Mouse (Mus musculus) intestine, embryonic 16.5 days (tissue): Measurements from ENCODE around the gene Nemp1. TPM values are rescaled to one million over a fixed set of nuclear protein-coding genes. Genes with fewer than 3 reads are reported as not detected.
A peak's percentile ranks its signal among the peaks of the same experiment; 100 is the strongest.

ENCODE experiments used
- ATAC-seq: fragments of 200-750 bp; cut with Nextera tagmentation; 2 replicates; pipeline ENCODE4 v1.8.0; 2017; ENCODE audit warnings: moderate TSS enrichment, moderate library complexity
- H3K27ac ChIP-seq: fragments of 300-500 bp; sonication (generic); 2 replicates; pipeline ENCODE4 v1.5.1; 2014; ENCODE audit warnings: mild to moderate bottlenecking, low read length
- H3K27me3 ChIP-seq: fragments of 300-500 bp; sonication (generic); replicated peaks from 2 replicates; pipeline ENCODE4 v1.6.1; 2014; ENCODE audit warnings: low read length, control low read depth, mixed read lengths; ENCODE audit not compliant: control insufficient read depth, insufficient read depth
- H3K36me3 ChIP-seq: fragments of 300-500 bp; sonication (generic); 2 replicates; pipeline ENCODE4 v1.6.1; 2014; ENCODE audit warnings: low read length, control low read depth; ENCODE audit not compliant: control insufficient read depth, insufficient read depth
- H3K4me1 ChIP-seq: fragments of 300-500 bp; sonication (generic); 2 replicates; pipeline ENCODE4 v1.6.1; 2014; ENCODE audit warnings: low read length, control low read depth, mixed read lengths; ENCODE audit not compliant: control insufficient read depth, insufficient read depth
- H3K4me2 ChIP-seq: fragments of 300-500 bp; sonication (generic); 2 replicates; pipeline ENCODE4 v1.6.1; 2014; ENCODE audit warnings: low read depth, low read length, control low read depth
- H3K4me3 ChIP-seq: fragments of 300-500 bp; sonication (generic); 2 replicates; pipeline ENCODE4 v1.5.1; 2014; ENCODE audit warnings: mild to moderate bottlenecking, low read length
- H3K9ac ChIP-seq: fragments of 300-500 bp; sonication (generic); 2 replicates; pipeline ENCODE4 v1.6.1; 2014; ENCODE audit warnings: low read depth, low read length
- H3K9me3 ChIP-seq: fragments of 300-500 bp; sonication (generic); 2 replicates; pipeline ENCODE4 v1.6.1; 2016; ENCODE audit warnings: low read length, control low read depth; ENCODE audit not compliant: control insufficient read depth
- WGBS: fragments of 180-500 bp; shearing (Covaris S2); extraction: QIAGEN DNeasy Blood & Tissue Kit; methylation state at CpG from one replicate; pipeline ENCODE4 v1.1.7; 2014; 5-methylcytosine and 5-hydroxymethylcytosine counted together
- polyA plus RNA-seq: library from polyadenylated mRNA; unstranded; fragments of >200 nt; fragmentation: Nextera tagmentation; extraction: Ambion mirVana; gene quantifications from 2 replicates; pipeline ENCODE4 v1.2.1, GENCODE M21; 2015

The Nemp1 gene
- polyA plus RNA-seq, 1 experiment from 2014 or later: 5.9 TPM

DNA sequence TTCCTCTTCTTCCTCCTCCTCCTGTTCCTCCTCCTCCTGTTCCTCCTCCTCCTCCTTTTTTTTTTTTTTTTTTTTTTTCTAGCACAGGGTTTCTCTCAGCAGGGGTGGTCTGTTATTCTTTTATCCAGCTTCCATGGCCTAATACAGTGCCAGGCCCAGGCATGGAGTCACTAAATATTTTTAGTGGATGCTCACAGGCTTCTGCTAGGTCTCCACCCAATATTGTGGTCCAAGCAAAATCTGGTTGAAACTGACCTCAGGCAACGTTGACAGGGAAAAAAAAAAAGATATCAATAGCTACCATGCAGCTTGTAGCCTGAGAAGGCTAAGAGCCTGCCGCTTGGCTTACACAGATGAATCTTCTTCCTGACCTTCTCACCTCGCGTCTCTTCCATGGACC, 44.0 kb upstream of the Nemp1 start:
- peaks cover 3% of the 10 kb centered on the region; the same call in 1 of the 2 replicates for H3K9me3 ChIP-seq
- H3K4me2 ChIP-seq: no peak overlapping the region
- H3K4me1 ChIP-seq: peaks cover 25% of the 10 kb centered on the region
- WGBS: 67% methylated on average over 4 of the region's 4 CpGs
- ATAC-seq: no peak
- no peak overlapping the region for H3K27ac ChIP-seq
- H3K36me3 ChIP-seq: no peaks in the 10 kb centered on the region
- no peak overlapping the region for H3K9ac ChIP-seq
- no peaks in the 10 kb centered on the region for H3K27me3 ChIP-seq
- no peak overlapping the region for H3K4me3 ChIP-seq

DNA sequence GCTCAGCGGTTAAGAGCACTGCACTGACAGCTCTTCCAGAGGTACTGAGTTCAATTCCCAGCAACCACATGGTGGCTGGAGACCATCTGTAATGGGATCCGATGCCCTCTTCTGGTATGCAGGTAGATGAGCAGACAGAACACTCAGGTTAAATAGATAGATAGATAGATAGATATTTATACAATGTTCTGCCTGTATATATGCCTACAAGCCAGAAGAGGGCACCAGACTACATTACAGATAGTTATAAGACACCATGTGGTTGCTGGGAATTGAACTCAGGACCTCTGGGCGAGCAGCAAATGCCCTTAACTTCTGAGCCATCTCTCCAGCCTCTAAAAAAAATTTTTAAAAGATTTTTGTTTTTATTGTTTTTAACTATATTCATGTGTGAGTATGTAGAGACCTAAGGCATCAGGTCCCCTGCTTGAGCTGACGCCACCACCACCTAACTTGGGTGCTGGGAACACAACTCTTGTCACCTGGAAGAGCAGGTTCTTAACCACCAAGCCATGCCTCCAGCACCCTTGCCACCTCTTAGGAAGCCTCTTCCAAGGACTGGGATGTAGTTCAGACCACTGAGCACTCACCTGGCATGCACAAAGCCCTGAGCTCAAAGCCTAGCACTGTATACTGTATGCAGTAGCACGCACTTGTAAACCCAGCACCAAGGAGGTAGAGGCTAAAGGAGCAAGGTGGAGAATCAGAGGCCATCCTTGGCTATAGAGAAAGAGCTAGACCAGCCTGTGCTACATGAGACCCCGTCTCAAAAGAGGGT, 43.1 kb upstream of the Nemp1 start:
- 94% methylated on average over 6 of the region's 6 CpGs for WGBS
- no peaks in the 10 kb centered on the region for H3K27me3 ChIP-seq
- peaks cover 15% of the 10 kb centered on the region for H3K4me1 ChIP-seq
- no peaks in the 10 kb centered on the region for H3K36me3 ChIP-seq
- no peak overlapping the region for H3K27ac ChIP-seq
- no peak overlapping the region for H3K9ac ChIP-seq
- no peak for ATAC-seq
- H3K4me2 ChIP-seq: no peak overlapping the region
- no peak overlapping the region for H3K4me3 ChIP-seq
- H3K9me3 ChIP-seq: peaks cover 3% of the 10 kb centered on the region; the same call in 1 of the 2 replicates

DNA sequence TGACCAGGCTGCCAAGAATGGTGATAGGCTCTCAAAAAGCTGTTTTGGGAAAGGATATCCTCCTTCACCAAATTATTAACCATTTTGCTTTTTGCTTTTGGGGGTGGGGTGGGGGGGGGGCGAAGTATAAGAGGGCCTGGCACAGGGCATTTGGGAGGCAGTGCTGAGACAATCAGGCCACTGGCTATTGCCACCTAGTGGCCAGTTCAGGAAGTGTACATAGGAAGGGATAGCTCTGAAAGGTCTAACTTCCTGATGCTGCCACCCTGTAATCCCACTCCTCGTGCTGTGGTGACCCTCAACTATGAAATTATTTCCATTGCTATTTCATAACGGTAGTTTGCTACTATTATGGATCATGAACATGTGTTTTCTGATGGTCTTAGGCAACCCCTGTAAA, 40.3 kb upstream of the Nemp1 start:
- ATAC-seq: no peak
- Histone ChIP-seq H3K27ac (no peak overlapping the region), H3K27me3 (no peaks in the 10 kb centered on the region), H3K9me3 (peaks cover 3% of the 10 kb centered on the region; the same call in 1 of the 2 replicates), H3K4me2 (no peak overlapping the region), H3K4me1 (no peaks in the 10 kb centered on the region), H3K9ac (no peak overlapping the region), H3K4me3 (no peak overlapping the region), H3K36me3 (no peaks in the 10 kb centered on the region)
- 84% methylated on average over 3 of the region's 3 CpGs for WGBS

DNA sequence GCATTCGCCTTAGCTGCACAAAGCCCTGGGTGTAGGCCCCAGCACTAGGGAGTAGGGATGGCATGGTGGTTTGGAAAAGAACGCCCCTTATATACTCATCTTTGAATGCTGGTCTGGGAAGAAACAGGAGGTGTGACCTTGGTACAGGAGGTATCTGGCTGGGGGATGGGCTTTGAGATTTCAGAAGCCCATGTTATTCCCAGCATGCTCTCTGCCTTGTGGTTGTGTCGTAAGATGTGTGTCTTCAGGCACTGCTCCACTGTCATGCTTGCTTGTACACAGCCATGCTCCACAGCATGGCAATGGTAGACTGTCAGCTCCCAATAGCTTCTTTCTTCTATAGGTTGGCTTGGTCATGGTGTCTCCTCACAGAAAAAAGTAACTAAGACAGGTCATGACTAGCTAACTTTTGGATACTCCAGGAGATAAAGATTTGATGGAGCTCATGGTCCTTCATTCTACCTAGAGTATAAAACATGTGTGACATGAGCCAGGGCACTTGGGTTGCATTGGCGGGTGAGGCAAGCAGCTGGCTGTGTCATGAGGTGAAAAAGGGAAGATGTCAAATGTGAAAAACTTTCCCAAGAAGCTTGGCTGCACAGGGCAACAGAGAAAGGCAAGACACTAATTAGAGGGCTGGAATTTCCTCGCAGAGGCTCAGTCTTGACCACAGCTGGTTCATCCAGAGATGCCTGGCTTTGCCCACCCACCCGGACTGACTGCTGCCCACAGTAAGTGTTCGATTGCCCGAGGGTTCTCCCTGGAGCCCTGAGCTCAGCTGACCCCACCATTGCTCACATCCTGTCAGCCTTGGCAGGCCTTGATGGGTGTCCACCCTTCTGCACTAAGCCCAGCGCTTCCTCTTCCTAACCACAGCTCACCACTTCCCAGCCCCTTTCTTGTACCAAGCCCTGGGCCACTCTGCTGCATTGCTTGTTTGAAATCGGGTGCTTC, 35.2 kb upstream of the Nemp1 start:
- no peak overlapping the region for H3K4me2 ChIP-seq
- 83% methylated on average over 10 of the region's 10 CpGs for WGBS
- peaks cover 3% of the 10 kb centered on the region; the same call in 1 of the 2 replicates for H3K9me3 ChIP-seq
- H3K4me3 ChIP-seq: no peak overlapping the region
- H3K9ac ChIP-seq: no peak overlapping the region
- no peaks in the 10 kb centered on the region for H3K27me3 ChIP-seq
- peaks cover 14% of the 10 kb centered on the region for H3K4me1 ChIP-seq
- ATAC-seq: no peak
- H3K27ac ChIP-seq: no peak overlapping the region
- no peaks in the 10 kb centered on the region for H3K36me3 ChIP-seq

- Histone ChIP-seq H3K27ac (no peak overlapping the region), H3K4me3 (no peak overlapping the region), H3K36me3 (no peaks in the 10 kb centered on the region), H3K4me1 (peaks cover 14% of the 10 kb centered on the region), H3K9ac (no peak overlapping the region), H3K4me2 (no peak overlapping the region), H3K9me3 (no peaks in the 10 kb centered on the region), H3K27me3 (no peaks in the 10 kb centered on the region)
- WGBS: 28% methylated on average over 7 of the region's 7 CpGs
- peak; percentile 74 for ATAC-seq
Observed at GRCm38 (mm10) chr10:127632668-127633271, 33.9 kb upstream of the Nemp1 start.

DNA sequence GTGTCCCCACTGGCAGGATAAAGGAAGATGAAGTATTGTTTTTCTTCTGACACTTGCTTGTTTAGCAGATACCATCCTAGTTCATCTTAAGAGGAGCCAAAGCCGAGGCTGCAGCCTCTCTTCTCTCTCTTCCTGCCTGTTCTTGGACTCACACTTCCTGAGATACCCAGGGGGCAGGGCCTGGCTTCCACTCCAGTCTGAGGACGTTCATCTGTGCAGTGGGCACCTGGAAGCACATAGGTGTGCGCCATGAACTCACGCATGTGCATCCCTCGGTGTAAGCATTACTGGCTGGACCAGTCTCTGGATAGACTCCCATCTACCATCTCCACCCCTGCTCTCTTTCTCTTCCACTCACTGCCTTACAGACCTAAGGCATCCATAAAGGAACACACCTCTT, 26.3 kb upstream of the Nemp1 start:
- peaks cover 13% of the 10 kb centered on the region for H3K4me1 ChIP-seq
- H3K9me3 ChIP-seq: no peaks in the 10 kb centered on the region
- H3K27me3 ChIP-seq: no peaks in the 10 kb centered on the region
- H3K9ac ChIP-seq: no peak overlapping the region
- 69% methylated on average over 5 of the region's 5 CpGs for WGBS
- no peak overlapping the region for H3K4me2 ChIP-seq
- no peak for ATAC-seq
- H3K36me3 ChIP-seq: no peaks in the 10 kb centered on the region
- H3K4me3 ChIP-seq: no peak overlapping the region
- H3K27ac ChIP-seq: no peak overlapping the region

DNA sequence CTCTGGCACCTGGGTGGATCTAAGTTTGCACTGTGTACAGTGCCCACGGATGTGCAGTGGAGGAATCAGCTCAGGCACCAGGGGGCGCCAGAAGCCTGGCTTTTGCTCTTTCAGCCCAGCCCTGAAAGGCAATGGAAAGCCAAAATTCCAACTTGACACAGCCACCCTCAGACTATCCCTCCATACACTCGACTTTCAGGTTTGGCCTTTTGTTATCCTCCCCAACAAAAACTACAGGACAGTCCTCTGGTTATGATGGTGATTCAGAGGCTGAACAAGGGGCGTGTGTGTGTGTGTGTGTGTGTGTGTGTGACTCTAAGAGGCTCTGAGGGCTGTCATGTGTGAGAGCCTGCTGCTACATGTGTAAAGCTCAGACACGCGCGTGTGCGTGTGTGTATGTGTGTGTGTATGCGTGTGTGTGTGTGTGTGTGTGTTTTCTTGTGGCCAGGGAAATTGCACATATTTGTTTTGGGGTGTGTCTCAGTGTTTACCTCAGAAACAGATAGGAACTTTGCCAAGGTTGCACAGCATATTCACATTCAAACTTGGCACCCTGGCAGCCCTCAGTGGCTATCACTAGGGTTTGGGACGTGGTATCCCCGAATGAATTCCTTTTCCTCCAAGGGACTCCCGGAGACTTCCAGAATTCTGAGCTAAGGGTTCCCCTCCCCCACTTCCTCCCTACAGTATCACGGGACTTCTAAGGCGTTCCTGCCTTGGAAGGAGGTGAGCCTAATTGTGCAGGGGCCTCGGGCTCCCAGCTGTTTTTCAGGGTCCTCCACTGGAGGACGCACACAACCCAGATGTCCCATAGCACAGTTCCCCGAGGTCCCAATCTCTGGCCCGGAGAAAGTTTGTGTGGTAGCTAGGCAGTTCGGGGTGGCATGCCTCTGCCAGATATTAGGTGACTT, 24.6 kb upstream of the Nemp1 start:
- H3K27ac ChIP-seq: peak overlapping the region; percentile 97
- H3K9me3 ChIP-seq: no peaks in the 10 kb centered on the region
- WGBS: 4% methylated on average over 19 of the region's 19 CpGs
- H3K27me3 ChIP-seq: no peaks in the 10 kb centered on the region
- ATAC-seq: peak; percentile 63
- H3K36me3 ChIP-seq: no peaks in the 10 kb centered on the region
- H3K4me3 ChIP-seq: peak overlapping the region; percentile 67
- H3K9ac ChIP-seq: peak overlapping the region; percentile 77
- H3K4me1 ChIP-seq: peaks cover 13% of the 10 kb centered on the region
- H3K4me2 ChIP-seq: peak overlapping the region; percentile 77

GRCm38 (mm10) chr10:127642772-127643552, 23.7 kb upstream of the Nemp1 start, which contains the start of gene Stat6:
TSS of gene Stat6 (plus strand) at chr10:127642986.
- peak within 1 kb of the TSS; percentile 67 for H3K4me3 ChIP-seq
- peak within 1 kb of the TSS; percentile 97 for H3K27ac ChIP-seq
- H3K9ac ChIP-seq: peak within 1 kb of the TSS; percentile 77
- peaks cover 13% of the 10 kb centered on the region for H3K4me1 ChIP-seq
- no peaks in the 10 kb centered on the region for H3K9me3 ChIP-seq
- 2% methylated on average over 37 of the region's 37 CpGs for WGBS
- peak within 1 kb of the TSS; percentile 77 for H3K4me2 ChIP-seq
- H3K27me3 ChIP-seq: no peaks in the 10 kb centered on the region
- no peaks in the 10 kb centered on the region for H3K36me3 ChIP-seq
- peak; percentile 82 for ATAC-seq
